Mouse (Mus musculus) gastrocnemius, postnatal 36 days (tissue): ENCODE data around the gene Nynrin. TPM values are rescaled to one million over a fixed set of nuclear protein-coding genes. Genes with fewer than 3 reads are reported as not detected.

Source experiments
- DNase-seq, 2 experiments: peaks; one replicate each; pipeline ENCODE4 v3.0.0; 2022
- intact Hi-C: fragments of 180-260 bp; cut with DNase I; formaldehyde crosslinking; loops from one replicate; pipeline ENCODE4 v1.15.1; 2025
- total RNA-seq, 2 experiments: library from RNA; stranded (reverse); gene quantifications; 2 replicates each; pipeline ENCODE4 v1.2.3; 2021

Gene Nynrin
- total RNA-seq, 2 experiments from 2014 or later: 2.1 to 2.7 TPM

DNA sequence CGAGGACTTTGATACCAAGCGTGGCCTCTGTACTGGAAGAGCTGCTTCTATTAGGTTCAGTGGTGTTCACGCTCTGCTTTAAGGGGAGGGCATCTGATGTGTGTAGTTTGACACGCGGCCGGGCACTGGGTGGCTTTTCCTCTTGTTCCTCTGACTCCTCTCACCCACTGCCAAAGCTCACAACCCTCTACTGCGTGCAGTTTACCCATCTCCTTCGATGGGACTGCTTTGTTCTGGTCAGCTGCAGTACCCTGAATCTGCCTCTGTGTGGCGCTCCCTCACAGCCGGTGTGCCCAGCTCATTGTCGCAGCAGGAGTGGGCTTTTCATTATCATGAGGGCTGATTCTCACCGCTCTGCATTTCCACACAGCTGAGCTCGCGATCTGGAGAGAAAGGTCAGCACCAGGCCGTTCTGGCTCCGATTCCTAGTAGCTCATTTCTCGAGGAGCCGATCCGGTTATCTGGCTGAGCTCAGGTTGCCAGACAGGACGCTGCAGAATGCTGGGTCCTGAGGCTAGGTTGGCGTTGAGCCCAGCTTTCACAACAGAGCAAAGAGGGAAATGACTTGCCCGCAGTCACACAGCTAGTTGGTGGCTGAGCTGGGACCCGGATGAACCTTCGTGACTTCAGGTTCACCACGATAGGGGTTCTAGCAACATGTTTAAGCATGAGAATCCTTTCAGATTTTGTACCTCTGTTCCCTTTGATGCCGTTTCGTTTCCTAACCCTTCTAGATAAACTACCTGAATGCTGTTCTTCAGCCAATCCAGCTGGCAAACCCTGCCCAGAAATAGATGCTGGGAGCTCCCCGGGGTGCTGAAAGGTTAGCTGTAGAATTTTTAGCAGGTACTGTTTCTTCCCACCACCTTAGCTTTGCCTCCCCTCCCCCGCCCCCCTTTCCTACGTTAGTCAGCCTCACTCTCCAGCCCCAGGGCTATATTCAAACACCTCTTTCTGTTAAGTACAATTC, 20.2 kb downstream of the Nynrin start:
- DNase-seq: peak; percentile 68 to 73
- intact Hi-C loops: loop anchor here (2.0 kb wide), 1 partner anchor 45 kb away; no protein-coding TSS in a partner anchor

DNA sequence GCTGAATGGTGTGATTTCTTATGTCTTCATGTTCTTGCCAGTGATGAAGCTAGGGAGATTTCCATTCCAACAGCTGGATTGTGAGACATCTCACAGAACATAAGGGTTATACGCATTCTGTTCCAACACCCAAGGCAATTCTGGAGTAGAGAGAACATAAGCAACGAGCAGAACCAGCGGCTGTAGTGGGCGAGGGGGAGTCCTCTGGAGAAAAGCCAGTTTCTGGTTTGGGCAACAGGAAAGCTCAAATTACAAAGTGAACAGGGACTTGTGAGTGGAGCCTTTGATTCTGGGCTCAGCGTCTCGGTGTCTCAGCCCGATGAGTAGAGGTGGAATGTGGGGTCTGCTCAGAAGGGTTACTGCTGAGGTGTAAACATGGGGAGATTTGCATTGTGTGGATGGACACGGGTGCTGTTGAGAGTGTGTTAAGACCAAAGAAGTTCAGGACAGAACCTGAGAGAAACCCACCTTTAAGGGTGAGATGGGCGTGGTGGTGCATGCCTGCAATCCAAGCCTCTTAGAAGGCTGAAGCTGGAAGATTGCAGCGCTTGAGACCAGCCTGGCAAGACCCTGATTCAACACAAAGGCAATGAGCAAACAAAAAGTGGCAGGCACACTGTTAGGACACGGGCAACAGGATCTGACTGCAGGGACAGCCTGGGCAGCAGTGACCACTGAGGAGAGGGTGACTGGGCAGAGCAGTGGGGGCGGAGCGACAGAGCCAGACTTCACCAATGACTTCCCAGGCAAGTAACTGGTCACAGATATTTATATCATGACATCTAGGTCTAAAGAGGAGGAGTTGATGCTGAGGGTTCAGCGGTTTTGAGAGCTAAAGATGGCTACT, 23.9 kb downstream of the Nynrin start:
- DNase-seq: no peak
- intact Hi-C loops: no loop called here

DNA sequence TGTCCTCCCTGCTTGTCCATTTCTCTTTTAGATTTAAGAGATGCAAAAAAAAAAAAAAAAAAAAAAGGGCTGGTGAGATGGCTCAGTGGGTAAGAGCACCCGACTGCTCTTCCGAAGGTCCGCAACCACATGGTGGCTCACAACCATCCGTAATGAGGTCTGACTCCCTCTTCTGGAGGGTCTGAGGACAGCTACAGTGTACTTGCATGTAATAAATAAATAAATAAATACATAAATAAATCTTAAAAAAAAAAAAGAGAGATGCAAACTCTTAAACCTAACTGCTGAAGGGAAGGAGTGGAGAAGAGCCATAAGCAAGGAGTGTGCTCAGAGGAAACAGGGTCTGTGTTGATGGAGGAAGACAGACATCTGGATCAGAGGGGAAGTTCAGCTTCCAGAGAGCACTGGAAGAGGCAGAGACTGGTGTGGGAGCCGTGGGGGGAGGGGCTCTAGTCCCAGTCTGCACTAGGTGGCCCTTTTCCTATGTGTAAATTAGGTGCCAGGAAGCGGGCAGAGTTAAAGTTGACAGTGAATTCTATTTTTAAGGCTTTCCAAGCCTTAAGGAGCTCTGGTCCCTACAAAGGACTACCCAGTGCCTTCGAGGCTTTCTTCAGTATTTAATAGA, 24.6 kb downstream of the Nynrin start:
- intact Hi-C loops: no loop called here
- no peak for DNase-seq

DNA sequence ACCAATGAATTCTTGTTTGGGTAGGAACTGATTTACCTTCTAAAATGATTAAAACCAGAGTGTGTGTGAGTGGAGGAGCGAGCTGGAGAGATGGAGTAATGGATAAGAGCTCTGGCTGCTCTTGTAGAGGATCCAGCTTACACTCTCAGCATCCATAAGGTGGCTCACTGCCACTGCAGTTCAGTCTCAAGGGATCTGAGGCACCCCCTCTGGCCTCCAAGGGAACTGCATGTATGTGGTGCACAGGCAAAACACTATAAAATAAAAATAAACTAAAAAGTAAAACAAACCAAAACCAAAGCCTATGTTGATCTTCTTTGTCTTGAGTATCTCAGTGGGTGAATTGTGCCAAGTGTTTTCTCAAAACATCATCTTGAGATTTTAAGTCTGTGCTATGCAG, 25.8 kb downstream of the Nynrin start:
- no peak for DNase-seq

DNA sequence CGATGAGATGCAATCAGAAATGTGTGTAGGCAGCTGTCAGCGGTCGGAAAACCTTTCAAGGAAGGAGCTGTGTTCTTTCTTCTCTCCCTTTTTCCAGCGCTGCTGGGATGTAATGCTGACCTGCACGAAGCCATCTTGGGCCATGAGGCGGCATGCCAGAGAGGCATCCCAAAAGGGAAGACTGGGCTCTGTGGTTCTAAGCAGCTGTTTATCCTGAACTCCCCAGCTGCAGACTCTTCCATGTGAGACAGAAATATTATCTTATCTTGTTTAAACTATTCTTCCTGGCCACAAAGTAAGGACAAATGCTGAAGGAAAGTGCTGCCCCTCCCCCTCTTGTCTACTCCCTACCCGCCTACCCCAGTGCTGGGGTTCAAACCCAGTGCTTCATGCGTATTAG, 27.2 kb downstream of the Nynrin start:
- no peak for DNase-seq
- intact Hi-C loops: no loop called here

More for the DNA sequence above, 25.8 kb downstream of the Nynrin start:
- intact Hi-C loops: no loop called here

DNA sequence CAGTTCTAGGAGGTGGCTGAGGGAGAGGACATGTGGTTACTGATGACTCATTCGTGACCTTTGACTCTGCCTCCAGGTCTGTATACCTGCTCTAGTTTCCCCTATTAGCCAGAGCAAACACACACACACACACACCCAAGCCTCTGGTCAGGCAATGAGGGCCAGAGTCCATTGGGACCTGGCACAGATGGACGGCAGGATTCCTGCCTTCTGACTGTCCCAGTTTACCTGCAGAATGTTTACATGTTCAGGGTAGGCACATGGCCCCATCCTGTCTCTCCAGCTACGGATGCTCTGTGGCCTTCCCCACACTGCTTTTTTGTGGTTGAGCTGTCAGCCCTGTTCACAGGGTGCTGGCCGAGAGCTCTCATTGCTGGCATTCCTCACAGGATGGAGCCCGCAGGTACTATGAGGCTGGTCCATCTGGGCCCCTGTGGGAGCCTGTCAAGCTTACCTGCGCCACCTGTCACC, 28.4 kb downstream of the Nynrin start:
- intact Hi-C loops: no loop called here
- DNase-seq: no peak

DNA sequence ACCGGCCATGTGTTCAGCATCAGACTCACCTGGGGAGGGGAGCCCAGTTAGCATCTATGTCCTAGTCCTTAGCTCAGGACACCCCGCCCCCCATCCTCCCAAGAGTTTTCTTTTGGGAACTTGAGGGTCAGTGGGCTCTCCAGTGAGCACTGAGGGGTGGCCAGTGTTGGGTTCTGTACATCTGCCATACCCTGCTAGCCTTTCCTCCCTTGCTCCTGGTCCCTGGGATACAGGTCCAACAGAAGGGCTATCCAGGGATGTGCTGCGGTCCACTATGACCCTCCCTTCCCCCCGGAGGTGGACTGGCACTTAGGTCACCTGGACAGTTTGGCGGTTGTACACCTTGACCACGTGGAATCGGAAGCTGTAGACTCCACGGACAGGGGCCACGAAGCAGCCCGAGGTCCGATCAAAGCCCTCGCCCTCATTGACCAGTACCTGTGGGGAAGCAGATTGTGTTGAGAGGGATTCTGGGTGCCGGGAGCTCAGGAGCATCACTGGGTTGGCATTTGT, 29.4 kb downstream of the Nynrin start:
- DNase-seq: no peak
- intact Hi-C loops: no loop called here

DNA sequence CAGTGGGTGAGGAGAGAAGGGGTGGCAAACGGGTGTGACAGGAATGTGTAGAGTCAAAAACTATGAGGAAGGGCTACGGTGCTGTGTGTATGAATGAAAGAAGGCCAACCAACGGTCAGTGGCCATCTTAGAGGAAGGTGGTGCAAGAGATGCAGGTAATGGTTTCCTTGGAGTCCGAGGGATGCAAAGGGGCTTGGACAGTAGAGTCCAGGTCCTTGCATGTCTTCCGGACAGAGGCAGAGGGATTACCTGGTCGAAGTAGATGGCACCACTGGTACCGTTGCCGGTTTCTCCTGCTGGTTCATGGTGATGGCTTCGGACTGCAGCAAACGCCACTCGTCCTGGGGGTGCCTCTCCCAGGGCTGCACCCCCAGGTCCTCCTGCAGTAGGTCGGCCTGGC, 29.9 kb downstream of the Nynrin start:
- intact Hi-C loops: no loop called here
- no peak for DNase-seq

DNA sequence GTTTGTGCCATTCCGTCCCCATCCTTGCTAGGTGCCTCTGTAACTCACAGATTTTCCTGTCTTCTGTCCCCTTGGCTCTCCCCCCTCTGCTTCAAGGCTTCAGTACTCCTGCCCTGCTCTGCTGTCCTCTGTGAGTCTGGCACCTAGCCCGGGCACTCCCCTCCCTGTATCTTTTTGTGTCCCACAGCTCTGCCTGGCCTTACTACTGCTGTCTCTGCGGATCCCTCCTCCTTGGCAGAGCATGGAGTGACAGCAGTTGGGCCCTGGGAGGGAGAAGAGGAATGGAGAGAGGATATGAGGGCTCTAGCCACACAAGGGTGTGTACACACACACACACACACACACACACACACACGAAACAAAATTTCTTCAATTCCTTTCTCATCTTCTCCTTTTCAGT, 30.4 kb downstream of the Nynrin start, which contains the start of gene Cbln3:
Gene Cbln3, minus strand, starts transcription at position 227 of the 400 bp plus-strand sequence.
- DNase-seq: peak in 1 of 2 experiments; percentile 57

DNA sequence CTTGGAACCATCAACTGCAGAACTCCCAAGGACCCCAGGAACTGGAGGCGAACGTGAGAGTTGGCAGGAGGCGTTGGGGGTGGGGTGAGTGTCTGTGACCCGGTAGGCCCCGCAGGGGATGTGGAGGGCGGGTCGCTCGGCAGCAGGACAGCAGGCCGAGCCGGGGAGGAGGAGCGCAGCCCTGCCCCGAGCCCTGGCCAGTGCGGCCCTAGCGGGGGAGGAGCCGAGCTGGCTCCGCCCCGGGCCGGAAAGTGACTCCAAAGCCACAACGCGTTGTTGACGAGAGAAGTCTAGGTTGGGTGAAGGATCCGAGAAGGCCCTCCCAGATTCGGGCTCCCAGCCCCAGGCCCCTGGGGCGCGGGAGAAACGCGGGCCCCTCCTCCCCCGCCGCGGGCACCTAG, 30.9 kb downstream of the Nynrin start, which contains the start of gene Khnyn:
Gene Khnyn, plus strand, starts transcription at position 235 of the 401 bp plus-strand sequence.
- intact Hi-C loops: no loop called here
- DNase-seq: peak; percentile 91

More for the DNA sequence above, 30.4 kb downstream of the Nynrin start, which contains the start of gene Cbln3:
- intact Hi-C loops: no loop called here

DNA sequence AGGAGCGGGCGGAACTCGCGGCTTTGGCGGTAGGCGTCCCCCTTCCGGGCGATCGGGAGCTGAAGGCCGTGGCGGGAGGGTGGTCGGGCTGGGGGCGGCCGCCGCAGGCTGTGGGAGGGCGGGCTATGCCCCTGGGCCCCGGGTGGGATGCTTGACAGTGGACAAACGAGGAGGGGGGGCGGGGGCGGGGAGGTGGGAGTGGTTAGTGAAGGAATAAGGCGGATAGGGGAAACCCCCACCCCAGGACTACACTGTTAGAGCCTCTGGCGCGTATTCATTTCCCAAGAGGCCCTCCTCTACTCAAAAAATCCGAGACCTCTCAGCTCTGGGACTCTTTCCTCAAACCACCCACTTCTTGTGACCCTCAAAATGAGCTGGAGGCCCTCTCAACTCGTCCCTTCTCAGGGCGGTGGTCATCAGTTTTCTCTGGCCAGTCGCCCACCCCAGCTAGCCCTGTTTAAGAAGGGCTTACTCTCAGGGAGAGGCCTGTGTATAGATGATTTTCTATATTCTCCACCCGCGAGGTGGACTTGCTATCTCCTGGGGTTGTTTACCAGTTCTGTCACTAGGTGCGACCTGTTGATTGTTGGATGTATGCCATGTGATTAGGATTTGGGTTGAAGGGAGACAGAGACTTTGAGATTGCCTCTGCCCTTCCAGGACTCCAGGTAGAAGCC, 31.4 kb downstream of the Nynrin start:
- DNase-seq: no peak
- intact Hi-C loops: no loop called here

DNA sequence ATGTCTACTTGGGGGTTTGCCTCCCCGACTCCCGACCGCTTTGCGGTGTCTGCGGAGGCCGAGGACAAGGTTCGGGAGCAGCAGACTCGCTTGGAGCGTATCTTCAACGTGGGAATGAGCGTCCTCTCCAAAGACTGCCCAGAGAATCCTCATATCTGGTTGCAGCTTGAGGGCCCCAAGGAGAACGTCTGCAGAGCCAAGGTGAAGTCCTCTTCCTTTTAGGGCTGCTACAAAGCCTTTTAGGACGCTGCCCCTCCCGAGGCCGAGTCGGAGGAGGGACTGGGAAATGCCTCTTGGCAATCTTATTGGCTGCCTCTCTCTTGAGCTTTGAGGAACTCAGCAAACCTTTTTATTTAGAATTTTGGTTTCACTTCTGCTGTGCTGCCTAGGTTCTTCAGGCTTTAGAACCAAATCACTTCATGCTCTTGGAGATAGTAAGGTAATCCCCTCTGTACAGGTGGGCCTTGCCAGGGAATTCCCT, 32.0 kb downstream of the Nynrin start:
- DNase-seq: peak; percentile 38 to 51
- intact Hi-C loops: no loop called here

DNA sequence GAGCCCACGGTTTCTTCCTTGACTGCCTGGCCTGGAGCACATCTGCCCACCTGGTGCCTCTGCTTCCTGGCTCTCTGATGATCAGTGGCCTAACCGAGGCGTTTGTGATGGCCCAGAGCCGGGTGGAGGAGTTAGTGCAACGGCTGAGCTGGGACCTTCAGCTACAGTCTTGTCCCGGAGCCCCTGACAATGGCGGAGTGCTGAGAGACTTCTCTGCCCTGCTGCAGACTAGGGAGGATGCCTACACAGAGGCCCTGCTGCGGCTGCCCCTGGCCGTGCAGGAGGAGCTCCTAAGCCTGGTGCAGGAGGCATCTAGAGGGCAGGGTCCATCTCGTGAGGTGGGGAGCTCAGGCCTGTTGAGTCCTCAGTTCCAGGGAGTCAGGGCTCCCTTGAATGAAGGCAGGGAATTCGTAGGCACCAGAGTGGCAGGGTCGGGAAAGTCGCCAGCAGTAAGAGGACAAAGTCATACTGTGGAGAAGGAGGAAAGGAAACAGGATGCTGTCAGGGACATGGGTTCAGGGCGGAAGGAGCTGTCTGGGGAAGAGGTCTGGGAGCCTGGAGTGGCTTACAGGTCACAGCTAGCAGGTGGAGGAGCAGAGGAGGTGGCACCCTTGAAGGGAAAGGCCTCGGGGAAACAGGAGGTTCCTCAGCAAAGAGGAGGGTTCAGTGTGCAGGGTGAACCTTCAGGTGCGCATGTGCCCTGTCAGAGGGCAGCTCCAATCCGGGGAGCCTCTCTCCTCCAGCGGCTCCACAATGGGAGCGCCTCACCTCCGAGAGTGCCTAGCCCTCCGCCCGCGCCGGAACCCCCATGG, 33.0 kb downstream of the Nynrin start:
- intact Hi-C loops: no loop called here
- no peak for DNase-seq

DNA sequence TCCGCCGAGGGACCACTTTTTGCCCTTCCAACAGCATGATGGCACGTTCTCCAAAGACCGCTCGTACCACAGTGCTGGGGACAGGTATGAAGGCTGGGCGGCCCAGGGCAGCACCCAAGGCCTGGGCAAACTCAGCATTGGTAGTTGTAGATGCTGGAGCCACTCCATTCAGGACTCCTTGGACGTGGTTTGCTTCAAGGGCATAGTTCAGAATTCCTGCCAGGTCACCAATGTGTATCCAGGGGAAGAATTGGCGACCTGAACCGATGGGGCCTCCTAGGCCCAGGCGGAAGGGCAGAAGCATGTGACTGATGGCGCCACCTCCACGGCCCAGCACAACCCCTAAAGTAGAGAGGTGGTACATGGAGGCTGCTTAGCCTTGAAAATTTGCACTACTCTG, 43.9 kb downstream of the Nynrin start:
- intact Hi-C loops: no loop called here
- DNase-seq: no peak

DNA sequence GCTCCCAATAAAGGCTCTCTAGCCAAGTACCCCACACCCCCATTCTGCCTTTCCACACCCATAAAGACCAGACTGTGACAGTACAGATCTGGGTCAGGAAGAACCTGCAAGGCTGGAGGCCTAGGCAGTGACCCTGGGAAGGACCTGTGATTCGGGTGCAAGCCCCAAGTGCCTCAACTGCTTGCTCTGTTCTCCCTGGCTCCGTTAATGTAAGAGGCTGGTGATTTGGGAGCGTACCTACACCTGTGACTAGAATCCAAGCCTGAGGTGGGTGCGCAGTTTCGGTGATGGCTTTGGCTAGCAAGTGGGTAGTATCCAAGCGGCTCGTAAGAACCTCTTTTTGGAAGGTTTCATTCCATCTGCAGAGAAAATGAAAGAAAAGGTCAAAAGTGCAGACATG, 45.1 kb downstream of the Nynrin start:
- intact Hi-C loops: no loop called here

DNA sequence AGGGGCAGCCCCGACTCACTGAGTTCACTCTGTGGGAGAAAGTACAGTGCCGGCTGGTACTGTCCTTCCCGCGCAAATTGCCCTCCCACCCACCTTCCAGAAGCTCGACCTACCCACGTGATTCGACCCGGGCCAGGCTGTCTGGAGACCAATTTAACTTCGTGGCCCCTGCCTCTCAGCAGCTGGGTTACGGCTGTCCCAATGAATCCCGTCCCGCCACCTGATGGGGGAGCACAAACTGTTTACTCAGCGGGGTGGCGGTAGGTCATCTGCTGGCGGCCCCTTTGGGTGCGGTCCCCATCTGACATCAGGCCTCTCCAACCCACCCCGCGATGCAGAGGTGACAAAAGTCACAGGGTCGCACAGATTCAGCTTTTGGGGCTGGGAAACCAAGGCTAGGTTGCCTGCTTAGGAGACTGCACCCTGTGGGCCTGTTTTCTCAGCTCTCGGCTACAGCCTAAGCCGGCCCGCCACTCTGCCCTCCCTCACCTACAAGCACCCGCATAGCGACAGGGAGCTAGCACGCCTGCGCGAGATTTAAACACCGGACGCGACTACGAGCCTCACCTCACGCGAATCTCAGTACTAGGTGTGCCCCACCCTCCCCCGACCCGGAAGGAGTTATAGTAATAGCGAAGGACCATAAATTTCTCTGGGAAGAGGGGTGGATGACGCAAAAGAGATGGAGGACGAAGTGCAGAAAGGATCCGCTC, 46.0 kb downstream of the Nynrin start, which contains the start of gene Sdr39u1:
Gene Sdr39u1, minus strand, starts transcription at position 593 of the 713 bp plus-strand sequence.
- DNase-seq: peak; percentile 72 to 73
- intact Hi-C loops: loop anchor here (5.0 kb wide), 1 partner anchor 218 kb away; the partner anchor contains the start of gene Tinf2

More for the DNA sequence above, 45.1 kb downstream of the Nynrin start:
- DNase-seq: no peak

DNA sequence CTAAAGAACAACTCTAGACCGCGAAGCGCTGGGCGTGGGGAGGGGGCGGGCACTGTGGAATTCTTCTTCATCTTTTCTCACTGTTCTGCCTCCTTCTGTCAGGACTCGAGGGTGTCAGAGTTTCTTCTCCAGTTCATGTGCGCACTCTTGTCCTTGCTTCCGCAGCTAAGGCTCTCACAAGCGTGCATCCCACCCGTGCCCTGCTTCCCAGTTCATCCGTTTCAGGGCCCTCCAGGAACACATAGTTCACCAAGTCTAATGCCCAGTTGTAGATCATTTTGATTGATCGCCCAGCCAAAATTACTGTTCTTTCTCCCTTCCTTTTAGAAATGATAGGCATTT, 46.6 kb downstream of the Nynrin start:
- intact Hi-C loops: loop anchor here (5.0 kb wide), 1 partner anchor 218 kb away; the partner anchor contains the start of gene Tinf2
- DNase-seq: no peak

DNA sequence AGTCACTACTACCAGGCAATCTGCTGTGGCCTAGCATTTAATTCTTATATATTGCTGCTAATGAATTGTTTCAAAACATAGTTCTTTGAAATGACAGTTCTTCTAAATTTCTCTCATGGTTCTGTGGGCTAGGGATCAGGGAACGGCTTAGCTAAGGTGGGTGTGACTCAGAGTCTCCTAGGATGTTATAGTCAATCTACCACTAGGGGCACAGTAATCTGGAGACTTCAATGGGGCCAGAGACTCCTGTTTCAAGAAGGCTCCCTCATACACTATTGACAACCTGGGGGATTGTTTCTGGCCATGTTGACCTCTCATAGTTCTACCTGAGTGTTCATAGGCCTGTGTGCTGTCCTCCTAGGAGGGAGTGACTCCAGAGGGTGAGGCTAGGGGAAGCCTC, 51.7 kb downstream of the Nynrin start:
- DNase-seq: no peak
- intact Hi-C loops: no loop called here
